Mouse (Mus musculus): ENCODE data around the gene Pde4b. TPM values are rescaled to one million over a fixed set of nuclear protein-coding genes. Genes with fewer than 3 reads are reported as not detected.

The Pde4b gene
- polyA plus RNA-seq, 1 experiment from 2014 or later = 9.1 TPM

DNA sequence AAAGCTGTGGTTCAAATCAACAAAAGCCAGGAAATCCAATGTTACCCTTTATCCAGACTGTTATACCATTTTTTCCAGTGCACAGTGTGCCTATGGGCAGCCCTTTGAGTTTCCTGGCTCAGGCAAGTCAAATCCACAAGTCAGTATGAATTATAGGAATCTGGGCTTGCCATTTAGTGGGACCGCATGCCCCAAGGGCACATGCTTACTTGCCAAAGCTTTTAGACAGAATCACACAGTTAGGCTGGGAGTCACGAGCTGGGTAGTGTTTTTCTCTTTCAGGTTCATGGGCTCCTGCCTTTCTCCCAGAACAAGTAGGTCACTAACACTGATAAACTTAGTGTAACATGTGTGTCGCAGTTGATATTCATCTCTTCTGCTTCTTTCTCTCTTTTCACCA lies 409.9 kb downstream of the Pde4b start:
- Histone ChIP-seq H3K4me2 (no peak overlapping the region), H3K36me3 (no peaks in the 10 kb centered on the region), H3K4me3 (replicated peaks) (no peak overlapping the region), H3K27me3 (peaks cover 32% of the 10 kb centered on the region), H3K9me3 (no peaks in the 10 kb centered on the region), H3K9ac (replicated peaks) (no peak overlapping the region), H3K4me1 (replicated peaks) (peaks cover 9% of the 10 kb centered on the region; the same call in 1 of the 2 replicates), H3K27ac (no peak overlapping the region)
- no peak for ATAC-seq (ENCODE audit: insufficient number of reproducible peaks, insufficient read depth, low FRiP score, low TSS enrichment, low read depth)
- WGBS = 67% methylated on average over 3 of the region's 3 CpGs

DNA sequence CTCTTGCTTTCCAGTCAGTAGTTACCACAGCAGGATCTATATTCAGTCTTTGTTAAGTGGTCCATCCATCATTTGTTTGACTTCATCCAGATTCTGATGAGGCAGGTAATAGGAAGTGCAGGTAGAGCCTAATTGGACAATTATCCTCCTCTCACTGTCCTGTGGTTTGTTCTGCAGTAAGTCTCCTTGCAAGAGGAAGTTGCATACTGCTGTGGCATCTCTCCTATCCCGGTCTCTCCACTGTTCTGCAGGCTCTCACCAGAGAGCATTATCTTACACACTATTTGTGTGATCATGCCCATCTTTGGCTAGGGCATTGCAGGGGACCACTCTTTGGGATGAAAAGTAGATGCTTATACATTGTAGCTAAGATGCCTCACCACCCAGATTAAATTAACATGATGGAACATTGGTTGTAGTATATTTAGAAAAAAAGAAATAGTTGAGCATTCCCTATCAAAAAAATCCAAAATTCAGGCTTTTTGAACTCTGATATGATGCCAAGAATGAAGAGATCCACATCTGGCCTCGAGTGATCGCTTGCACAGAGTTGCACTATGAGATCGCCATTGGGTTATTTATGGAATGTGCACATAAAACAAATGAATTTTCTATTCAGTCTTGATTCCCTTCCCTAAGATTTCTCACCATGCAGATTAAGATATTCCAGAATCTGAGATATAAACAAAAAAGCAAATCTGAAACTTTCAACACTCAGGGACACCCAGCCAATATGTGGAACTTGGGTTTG lies 411.0 kb downstream of the Pde4b start:
- H3K9me3 ChIP-seq = no peaks in the 10 kb centered on the region
- H3K4me2 ChIP-seq = no peak overlapping the region
- H3K36me3 ChIP-seq = no peaks in the 10 kb centered on the region
- ATAC-seq (ENCODE audit: insufficient number of reproducible peaks, insufficient read depth, low FRiP score, low TSS enrichment, low read depth) = no peak
- H3K4me1 ChIP-seq (replicated peaks) = peaks cover 9% of the 10 kb centered on the region; the same call in 1 of the 2 replicates
- 85% methylated on average over 4 of the region's 4 CpGs for WGBS
- no peak overlapping the region for H3K9ac ChIP-seq (replicated peaks)
- H3K27ac ChIP-seq = no peak overlapping the region
- peaks cover 36% of the 10 kb centered on the region for H3K27me3 ChIP-seq
- H3K4me3 ChIP-seq (replicated peaks) = no peak overlapping the region

GRCm38 (mm10) chr4:102498920-102499316 lies 411.6 kb downstream of the Pde4b start:
- Histone ChIP-seq H3K27ac (no peak overlapping the region), H3K36me3 (no peaks in the 10 kb centered on the region), H3K27me3 (peaks cover 36% of the 10 kb centered on the region), H3K4me3 (replicated peaks) (no peak overlapping the region), H3K4me2 (no peak overlapping the region), H3K9ac (replicated peaks) (no peak overlapping the region), H3K4me1 (replicated peaks) (peaks cover 9% of the 10 kb centered on the region; the same call in 1 of the 2 replicates), H3K9me3 (no peaks in the 10 kb centered on the region)
- ATAC-seq (ENCODE audit: insufficient number of reproducible peaks, insufficient read depth, low FRiP score, low TSS enrichment, low read depth) = no peak
- 84% methylated on average over 1 of the region's 1 CpGs for WGBS

DNA sequence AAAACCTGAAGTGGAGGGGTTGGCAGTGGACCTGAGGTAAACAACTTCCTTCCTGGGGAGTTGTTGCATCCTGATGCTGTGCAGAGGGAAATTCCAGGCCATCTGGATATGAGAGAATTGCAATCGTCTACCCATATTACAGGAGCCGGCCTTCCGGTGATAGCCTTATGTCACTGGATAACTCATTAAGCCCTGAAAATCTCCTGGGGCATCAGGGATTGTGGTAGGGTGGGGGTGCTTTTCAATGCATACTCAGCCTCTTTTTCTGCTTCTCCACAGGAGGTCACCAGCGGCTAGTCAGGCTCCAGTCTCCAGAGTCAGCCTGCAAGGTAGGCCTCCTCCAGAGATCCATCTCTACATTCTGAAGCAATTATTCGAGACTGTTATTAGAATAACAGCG lies 418.4 kb downstream of the Pde4b start:
- 56% methylated on average over 6 of the region's 6 CpGs for WGBS
- Histone ChIP-seq H3K27me3 (0 out of 2 replicates have a peak, but pooled peaks cover 4% of the 10 kb centered on the region), H3K4me2 (no peak overlapping the region), H3K36me3 (no peaks in the 10 kb centered on the region), H3K4me1 (replicated peaks) (peaks cover 19% of the 10 kb centered on the region), H3K9me3 (no peaks in the 10 kb centered on the region), H3K9ac (replicated peaks) (no peak overlapping the region), H3K4me3 (replicated peaks) (no peak overlapping the region), H3K27ac (no peak overlapping the region)
- no peak for ATAC-seq (ENCODE audit: insufficient number of reproducible peaks, insufficient read depth, low FRiP score, low TSS enrichment, low read depth)

DNA sequence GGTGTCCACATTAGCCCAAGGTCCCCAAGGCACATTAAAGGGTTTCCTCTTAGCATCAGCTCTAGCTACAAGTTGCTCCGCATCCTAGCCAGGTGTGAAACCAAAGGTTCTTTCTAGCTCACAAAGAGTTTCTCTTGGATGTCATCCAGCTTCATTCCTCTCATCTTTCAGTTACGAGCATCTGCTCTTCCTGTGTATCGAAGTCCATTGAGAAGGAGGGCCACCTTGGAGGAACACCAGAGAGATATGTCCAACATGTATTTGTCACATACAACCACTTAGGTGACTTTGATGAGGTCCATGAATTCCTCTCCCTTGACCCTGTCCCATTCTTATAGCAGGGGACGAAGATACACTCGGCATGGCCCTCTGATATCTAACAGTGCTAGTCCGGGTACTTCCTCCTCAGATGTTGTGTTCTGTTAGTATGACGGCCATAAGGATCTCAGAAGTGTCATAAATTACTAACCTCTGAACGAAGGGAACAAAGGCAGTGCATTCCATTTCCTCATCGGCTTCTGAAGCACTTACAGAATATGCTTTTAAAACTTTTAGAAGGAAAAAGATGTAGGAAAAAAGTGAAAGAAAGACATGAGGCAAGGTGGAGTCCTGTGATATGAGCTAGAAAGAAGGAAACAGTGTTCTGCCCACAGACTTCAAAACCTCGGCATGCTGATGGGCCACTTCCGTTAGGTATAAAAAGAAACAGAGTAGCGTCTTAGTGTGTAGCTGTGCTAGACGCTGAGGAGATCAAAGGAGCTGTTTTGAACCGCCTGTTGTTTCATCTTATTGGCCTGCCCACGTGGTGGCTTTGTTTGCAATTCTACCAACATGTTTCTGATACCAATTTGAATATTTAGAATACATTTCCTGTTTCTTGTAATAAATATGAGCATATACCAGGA lies 419.3 kb downstream of the Pde4b start:
- 58% methylated on average over 15 of the region's 15 CpGs for WGBS
- Histone ChIP-seq H3K9me3 (no peaks in the 10 kb centered on the region), H3K4me3 (replicated peaks) (no peak overlapping the region), H3K4me1 (replicated peaks) (peaks cover 27% of the 10 kb centered on the region), H3K36me3 (no peaks in the 10 kb centered on the region), H3K4me2 (no peak overlapping the region), H3K27ac (0 out of 2 replicates have a peak overlapping the region, but pooled peaks have one; percentile 18), H3K27me3 (0 out of 2 replicates have a peak, but pooled peaks cover 4% of the 10 kb centered on the region), H3K9ac (replicated peaks) (no peak overlapping the region)
- ATAC-seq (ENCODE audit: insufficient number of reproducible peaks, insufficient read depth, low FRiP score, low TSS enrichment, low read depth) = no peak

- Histone ChIP-seq H3K9me3 (no peaks in the 10 kb centered on the region), H3K4me2 (no peak overlapping the region), H3K4me3 (replicated peaks) (no peak overlapping the region), H3K4me1 (replicated peaks) (peaks cover 34% of the 10 kb centered on the region), H3K36me3 (no peaks in the 10 kb centered on the region), H3K9ac (replicated peaks) (no peak overlapping the region), H3K27ac (0 out of 2 replicates have a peak overlapping the region, but pooled peaks have one; percentile 18), H3K27me3 (0 out of 2 replicates have a peak, but pooled peaks cover 4% of the 10 kb centered on the region)
- WGBS = 76% methylated on average over 9 of the region's 9 CpGs
- no peak for ATAC-seq (ENCODE audit: insufficient number of reproducible peaks, insufficient read depth, low FRiP score, low TSS enrichment, low read depth)
Observed at GRCm38 (mm10) chr4:102507344-102507743, 420.0 kb downstream of the Pde4b start.

GRCm38 (mm10) chr4:102507753-102508152 lies 420.4 kb downstream of the Pde4b start:
- peaks cover 36% of the 10 kb centered on the region for H3K4me1 ChIP-seq (replicated peaks)
- 77% methylated on average over 2 of the region's 2 CpGs for WGBS

GRCm38 (mm10) chr4:102510061-102510460 lies 422.7 kb downstream of the Pde4b start:
- Histone ChIP-seq H3K27ac (no peak overlapping the region), H3K27me3 (no peaks in the 10 kb centered on the region), H3K4me1 (replicated peaks) (peaks cover 36% of the 10 kb centered on the region), H3K36me3 (no peaks in the 10 kb centered on the region), H3K9ac (replicated peaks) (no peak overlapping the region), H3K4me2 (no peak overlapping the region), H3K9me3 (no peaks in the 10 kb centered on the region), H3K4me3 (replicated peaks) (no peak overlapping the region)
- 60% methylated on average over 6 of the region's 6 CpGs for WGBS
- no peak for ATAC-seq (ENCODE audit: insufficient number of reproducible peaks, insufficient read depth, low FRiP score, low TSS enrichment, low read depth)

More at GRCm38 (mm10) chr4:102507753-102508152, 420.4 kb downstream of the Pde4b start:
- no peak for ATAC-seq (ENCODE audit: insufficient number of reproducible peaks, insufficient read depth, low FRiP score, low TSS enrichment, low read depth)
- no peak overlapping the region for H3K4me3 ChIP-seq (replicated peaks)
- H3K4me2 ChIP-seq = no peak overlapping the region
- H3K9ac ChIP-seq (replicated peaks) = no peak overlapping the region
- no peaks in the 10 kb centered on the region for H3K36me3 ChIP-seq
- no peaks in the 10 kb centered on the region for H3K9me3 ChIP-seq
- no peak overlapping the region for H3K27ac ChIP-seq
- no peaks in the 10 kb centered on the region for H3K27me3 ChIP-seq

DNA sequence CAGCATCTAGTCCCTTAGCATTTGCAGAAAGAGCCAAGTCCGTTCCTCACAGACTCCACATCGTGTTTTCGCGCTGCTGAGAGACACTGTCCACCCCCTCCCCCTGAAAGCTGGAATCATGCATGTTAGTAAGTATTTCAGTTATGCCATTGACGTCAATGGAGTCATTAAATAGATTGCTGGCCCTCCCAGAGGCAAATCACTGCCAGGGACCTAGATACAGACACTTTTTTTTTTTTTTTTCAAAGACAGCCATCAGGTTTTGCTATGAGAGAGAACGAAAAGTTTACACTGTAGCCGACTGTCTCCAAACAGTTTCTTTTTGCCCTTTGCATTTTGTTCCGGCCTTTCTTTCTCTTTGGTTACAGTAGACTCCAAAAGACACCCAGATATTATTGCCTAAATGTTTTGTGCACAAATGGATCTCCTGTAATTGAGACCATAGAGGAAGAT lies 423.6 kb downstream of the Pde4b start:
- 32% methylated on average over 8 of the region's 8 CpGs for WGBS
- H3K36me3 ChIP-seq = no peaks in the 10 kb centered on the region
- peaks cover 32% of the 10 kb centered on the region for H3K4me1 ChIP-seq (replicated peaks)
- H3K4me3 ChIP-seq (replicated peaks) = peak overlapping the region; percentile 7; the same call in 1 of the 2 replicates
- H3K27ac ChIP-seq = peak overlapping the region; percentile 84
- H3K4me2 ChIP-seq = peak overlapping the region; percentile 51
- 0 out of 2 replicates have a peak overlapping the region, but pooled peaks have one; percentile 27 for H3K9ac ChIP-seq (replicated peaks)
- ATAC-seq (ENCODE audit: insufficient number of reproducible peaks, insufficient read depth, low FRiP score, low TSS enrichment, low read depth) = no peak
- H3K9me3 ChIP-seq = no peaks in the 10 kb centered on the region
- no peaks in the 10 kb centered on the region for H3K27me3 ChIP-seq

GRCm38 (mm10) chr4:102511511-102511910 lies 424.2 kb downstream of the Pde4b start:
- H3K36me3 ChIP-seq = no peaks in the 10 kb centered on the region
- H3K4me3 ChIP-seq (replicated peaks) = peak overlapping the region; percentile 15; the same call in 1 of the 2 replicates
- peak; percentile 44; the same call in 1 of the 2 replicates for ATAC-seq (ENCODE audit: insufficient number of reproducible peaks, insufficient read depth, low FRiP score, low TSS enrichment, low read depth)
- no peaks in the 10 kb centered on the region for H3K27me3 ChIP-seq
- peak overlapping the region; percentile 27; the same call in 1 of the 2 replicates for H3K9ac ChIP-seq (replicated peaks)
- 10% methylated on average over 11 of the region's 11 CpGs for WGBS
- H3K9me3 ChIP-seq = no peaks in the 10 kb centered on the region
- H3K4me1 ChIP-seq (replicated peaks) = peaks cover 26% of the 10 kb centered on the region
- peak overlapping the region; percentile 51 for H3K4me2 ChIP-seq
- H3K27ac ChIP-seq = peak overlapping the region; percentile 84

DNA sequence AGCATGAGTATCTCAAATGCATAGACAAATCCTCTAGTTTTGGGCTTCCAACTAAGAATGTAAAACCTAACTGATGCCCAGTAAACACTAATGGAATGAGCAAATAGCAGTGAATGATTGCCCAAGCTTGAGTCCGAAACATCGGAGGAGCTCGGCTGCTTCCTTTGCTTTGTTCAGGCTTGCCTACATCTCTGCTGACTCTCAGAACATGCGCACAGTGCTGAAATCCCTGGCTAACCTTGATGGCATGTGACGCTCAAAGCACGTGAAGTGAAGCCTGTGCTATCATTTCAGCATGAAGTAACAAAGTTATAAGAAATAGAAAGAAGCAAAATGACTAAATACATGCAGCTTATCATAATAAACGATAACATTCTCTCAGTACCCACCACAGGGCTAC lies 425.6 kb downstream of the Pde4b start:
- H3K36me3 ChIP-seq = no peaks in the 10 kb centered on the region
- H3K27ac ChIP-seq = no peak overlapping the region
- ATAC-seq (ENCODE audit: insufficient number of reproducible peaks, insufficient read depth, low FRiP score, low TSS enrichment, low read depth) = no peak
- WGBS = 85% methylated on average over 7 of the region's 7 CpGs
- no peak overlapping the region for H3K4me2 ChIP-seq
- peaks cover 24% of the 10 kb centered on the region for H3K4me1 ChIP-seq (replicated peaks)
- H3K9ac ChIP-seq (replicated peaks) = no peak overlapping the region
- no peak overlapping the region for H3K4me3 ChIP-seq (replicated peaks)
- H3K9me3 ChIP-seq = no peaks in the 10 kb centered on the region
- no peaks in the 10 kb centered on the region for H3K27me3 ChIP-seq

All from limb, embryonic 12.5 days (tissue).